Mouse (Mus musculus) bone marrow, adult 2 months (tissue): ENCODE results near the gene Nr1d1.

Experiments used
- CTCF ChIP-seq: fragments of 200-500 bp; IDR thresholded peaks from 2 replicates; pipeline ENCODE4 v1.5.1; 2011; ENCODE audit warnings: low read length, control low read depth; ENCODE audit not compliant: control insufficient read depth, insufficient read depth
- POLR2A ChIP-seq: fragments of 200-500 bp; IDR thresholded peaks from 2 replicates; pipeline ENCODE4 v1.6.1; 2011; ENCODE audit warnings: low read depth, mild to moderate bottlenecking, control low read depth, low read length, borderline replicate concordance; ENCODE audit not compliant: control insufficient read depth

GRCm38 (mm10) chr11:98763502-98763861, 11.7 kb downstream of the Nr1d1 start:
- TF ChIP-seq POLR2A: no peak
- no peak for TF ChIP-seq CTCF
